Mouse (Mus musculus) yolk sac, embryonic 10.5 days (tissue): ENCODE data around the gene Fam160a1.

ENCODE experiments used
- DNase-seq: peaks from one replicate; pipeline ENCODE4 v3.0.0-alpha.2; 2017; ENCODE audit warnings: low spot score

Fam160a1 gene

GRCm38 (mm10) chr3:85679960-85680359 lies 137.1 kb downstream of the Fam160a1 start:
- no peak for DNase-seq

- no peak for DNase-seq
These were observed 137.7 kb downstream of the Fam160a1 start for GRCm38 (mm10) chr3:85679312-85679933.

DNA sequence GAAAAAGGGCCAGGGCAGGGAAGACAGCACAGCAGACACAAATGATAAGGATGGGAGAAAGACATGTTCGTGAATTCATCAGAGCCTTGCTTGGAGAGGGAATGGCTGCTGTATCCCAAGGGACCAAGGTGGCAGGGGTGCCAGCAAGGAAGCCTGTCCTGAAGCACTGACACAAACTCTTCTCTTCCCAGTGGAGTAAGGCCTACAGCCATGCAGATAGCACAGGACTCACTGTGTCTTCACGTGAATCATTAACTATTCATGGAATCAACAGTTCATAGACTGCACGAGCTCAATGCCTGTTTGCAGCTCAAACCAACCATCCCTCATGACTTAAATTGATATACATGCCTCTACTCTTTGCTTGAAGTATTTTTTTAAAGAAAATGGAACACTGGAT lies 139.1 kb downstream of the Fam160a1 start:
- no peak for DNase-seq

GRCm38 (mm10) chr3:85677133-85677532 lies 140.0 kb downstream of the Fam160a1 start:
- DNase-seq, result no peak

- DNase-seq, result no peak
These were observed 147.2 kb downstream of the Fam160a1 start for GRCm38 (mm10) chr3:85669844-85670243.

DNA sequence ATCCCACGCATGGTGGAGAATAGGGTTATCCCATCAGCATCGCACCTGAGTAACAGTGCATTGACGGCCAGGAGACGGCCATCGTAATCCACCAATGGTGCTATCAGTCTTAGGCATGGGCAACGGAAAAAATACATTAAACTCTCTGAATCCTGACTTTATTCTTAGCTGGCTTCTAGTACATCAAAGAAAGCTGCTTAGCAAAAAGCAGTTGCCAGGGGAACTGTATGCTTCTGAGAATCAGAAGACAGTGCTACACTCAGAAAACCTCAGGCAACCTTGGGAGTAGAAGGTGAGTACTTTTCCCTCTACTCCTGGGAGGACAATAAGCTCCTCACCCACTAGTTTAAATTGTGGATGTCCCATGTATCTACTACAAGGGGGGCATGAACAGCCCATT lies 149.4 kb downstream of the Fam160a1 start:
- no peak for DNase-seq

- no peak for DNase-seq
These were observed 150.4 kb downstream of the Fam160a1 start for GRCm38 (mm10) chr3:85666736-85667135.

GRCm38 (mm10) chr3:85666166-85666565 lies 150.9 kb downstream of the Fam160a1 start:
- DNase-seq, result no peak

- DNase-seq, result no peak
These were observed 152.4 kb downstream of the Fam160a1 start for GRCm38 (mm10) chr3:85664591-85665171.

DNA sequence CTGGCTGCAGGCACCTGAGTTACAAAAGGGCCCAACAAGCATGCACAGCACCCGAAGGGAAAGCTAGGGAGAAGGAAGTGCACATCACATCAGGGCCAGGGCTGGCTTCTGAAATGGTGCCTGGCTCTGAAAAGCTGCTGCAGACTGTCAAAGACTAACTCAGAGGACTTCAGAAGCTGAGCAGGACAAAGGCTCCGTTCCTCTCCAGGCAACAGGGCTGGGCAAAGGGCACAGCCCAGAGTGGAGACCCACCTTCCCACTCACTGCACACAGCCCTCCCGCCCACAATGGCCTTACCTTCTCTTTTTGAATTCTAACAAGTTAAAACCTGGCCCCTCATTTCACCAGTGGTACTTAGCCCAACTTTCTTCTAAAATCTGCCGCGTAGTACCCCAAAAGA lies 153.3 kb downstream of the Fam160a1 start:
- DNase-seq, result no peak

DNA sequence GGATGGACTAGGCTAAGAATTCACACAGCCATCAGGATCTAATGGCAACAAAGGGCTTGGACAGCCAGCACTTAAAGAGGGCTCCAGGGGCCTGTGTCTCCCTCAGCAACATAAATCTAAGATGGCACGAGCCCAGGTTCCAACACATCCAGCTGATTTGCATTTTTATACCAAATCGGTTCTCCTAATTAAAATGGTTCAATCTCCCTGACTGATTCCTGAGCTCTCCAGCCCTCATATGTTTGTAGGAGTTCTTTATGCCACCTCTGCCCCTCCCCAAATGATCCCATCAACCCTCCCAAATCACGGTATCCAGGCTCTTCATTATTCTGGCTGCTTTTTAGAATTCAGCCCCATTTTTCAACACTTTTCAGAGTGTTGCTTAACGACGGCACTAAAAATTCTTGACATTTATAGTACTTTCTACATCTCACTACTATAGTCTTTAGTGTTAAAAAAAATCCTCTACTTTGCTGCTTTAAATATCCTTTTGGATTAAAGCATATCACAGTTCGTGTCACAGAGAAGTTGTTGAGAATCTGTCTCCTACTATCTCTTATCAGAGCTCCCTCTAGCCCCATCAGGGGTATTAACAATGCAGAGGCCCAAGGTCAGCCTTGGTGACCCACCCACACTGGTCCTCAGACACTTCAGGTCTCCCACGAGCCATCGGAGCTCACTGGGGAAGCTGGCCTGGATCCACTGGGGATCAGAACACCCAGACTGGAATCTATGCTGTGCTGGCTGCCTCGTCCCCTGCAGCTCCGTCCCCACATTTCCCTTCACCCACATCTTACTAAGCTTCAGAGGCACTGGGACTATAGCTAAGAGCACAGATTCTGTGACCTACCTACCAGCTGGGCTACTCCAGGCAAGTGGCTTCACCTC lies 154.9 kb downstream of the Fam160a1 start:
- no peak for DNase-seq

DNA sequence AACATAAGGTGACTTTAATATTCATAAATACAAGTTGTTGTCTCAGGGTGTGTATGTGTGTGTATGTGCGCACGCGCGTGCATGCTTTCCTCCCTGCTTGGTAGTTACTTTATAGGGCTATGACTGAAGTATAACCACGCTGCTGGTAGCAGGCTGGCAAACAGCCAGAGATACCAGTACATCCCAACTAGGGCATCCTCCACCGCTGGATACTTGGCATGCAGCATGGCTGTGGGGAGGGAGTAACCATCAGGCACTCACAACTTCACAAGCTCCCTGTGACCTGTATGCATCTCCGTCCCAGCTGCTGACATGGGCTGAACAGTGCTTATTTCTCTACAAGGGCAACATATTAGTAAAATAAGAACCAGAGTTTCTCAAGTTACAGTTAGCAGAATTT lies 157.4 kb downstream of the Fam160a1 start:
- DNase-seq, result no peak

DNA sequence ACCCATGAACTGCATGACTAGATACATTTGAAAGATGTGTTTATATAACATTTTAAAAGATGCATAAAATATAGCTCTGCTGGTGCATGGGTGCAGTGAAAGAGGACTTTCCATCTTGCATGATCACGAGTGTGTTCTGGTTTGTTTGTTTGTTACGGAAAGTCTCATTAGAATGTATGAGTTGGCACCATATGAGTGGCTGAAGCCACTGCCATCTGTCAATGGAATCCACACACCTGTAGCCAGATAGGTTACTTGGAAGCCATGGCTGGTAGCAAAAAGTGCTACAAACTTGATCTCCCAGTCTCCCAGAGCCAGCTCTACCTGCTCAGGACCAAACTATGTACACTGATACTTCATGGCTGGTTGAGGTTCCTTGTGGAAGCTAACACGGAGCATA lies 161.6 kb downstream of the Fam160a1 start:
- no peak for DNase-seq

DNA sequence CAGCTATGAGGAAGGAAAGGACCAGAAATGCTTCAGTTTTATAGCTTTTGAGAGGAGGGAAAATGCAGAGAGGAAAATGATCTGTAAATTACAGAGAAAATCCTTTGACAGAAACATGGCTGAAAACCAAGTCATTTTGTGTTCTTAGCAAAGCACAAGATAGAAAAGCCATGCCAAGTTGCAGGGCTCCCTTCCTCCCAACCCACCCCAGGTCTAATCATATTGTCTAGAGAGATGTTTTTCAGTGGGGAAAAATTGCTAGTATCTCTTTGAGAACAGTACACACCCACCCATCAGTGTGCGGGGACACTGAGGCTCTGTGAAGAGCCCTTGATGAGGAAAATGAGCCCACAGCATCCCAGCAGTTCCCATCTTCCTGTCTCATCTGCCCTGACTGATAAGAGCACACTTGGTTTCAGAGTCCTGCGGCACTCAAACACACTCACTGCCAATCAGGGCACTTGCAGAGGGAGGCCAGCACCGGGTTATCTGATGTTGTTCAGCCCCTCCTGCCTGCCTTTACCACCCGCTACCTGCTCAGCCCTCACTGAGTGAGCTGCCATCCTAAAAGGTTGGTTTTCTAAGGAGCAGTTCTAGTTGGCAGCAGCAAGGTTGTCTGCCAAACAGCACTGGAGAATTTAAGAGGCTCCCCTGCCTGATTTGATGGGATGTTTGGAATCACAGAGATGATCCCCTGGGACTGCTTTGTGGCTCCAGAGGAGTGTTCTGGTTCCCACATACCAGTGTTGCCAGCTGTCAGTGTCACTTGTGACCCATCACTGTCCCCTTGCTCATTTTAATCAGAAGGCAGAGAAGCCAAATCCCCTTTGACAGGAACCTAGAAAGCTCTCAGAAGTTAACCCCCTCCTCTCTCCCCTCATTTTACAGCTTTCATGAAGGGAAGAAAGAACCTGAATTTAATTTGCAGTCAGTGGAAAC lies 164.1 kb downstream of the Fam160a1 start:
- DNase-seq, result no peak

GRCm38 (mm10) chr3:85649176-85649575 lies 167.9 kb downstream of the Fam160a1 start:
- DNase-seq, result no peak

- no peak for DNase-seq
These were observed 171.5 kb downstream of the Fam160a1 start for GRCm38 (mm10) chr3:85645517-85646004.

DNA sequence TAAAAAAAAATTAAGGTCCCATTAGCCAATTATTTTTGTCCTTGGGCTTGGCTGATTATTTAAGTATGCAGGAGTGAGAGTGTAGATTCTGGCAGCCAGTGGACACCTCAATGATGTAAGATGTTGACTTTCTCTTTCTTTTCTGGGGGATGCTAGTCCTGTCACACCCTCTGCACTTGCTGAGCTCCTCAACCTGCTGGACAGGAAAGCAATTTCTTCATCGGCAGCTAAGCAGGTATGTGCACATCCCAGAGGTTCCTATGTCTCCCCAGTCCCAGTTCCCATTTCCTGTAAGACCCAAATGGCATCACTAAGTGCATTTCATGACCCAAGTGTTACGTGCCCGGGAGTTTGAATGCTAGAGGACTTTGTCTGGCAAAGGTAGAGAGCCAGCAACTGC lies 172.3 kb downstream of the Fam160a1 start:
- DNase-seq, result no peak

DNA sequence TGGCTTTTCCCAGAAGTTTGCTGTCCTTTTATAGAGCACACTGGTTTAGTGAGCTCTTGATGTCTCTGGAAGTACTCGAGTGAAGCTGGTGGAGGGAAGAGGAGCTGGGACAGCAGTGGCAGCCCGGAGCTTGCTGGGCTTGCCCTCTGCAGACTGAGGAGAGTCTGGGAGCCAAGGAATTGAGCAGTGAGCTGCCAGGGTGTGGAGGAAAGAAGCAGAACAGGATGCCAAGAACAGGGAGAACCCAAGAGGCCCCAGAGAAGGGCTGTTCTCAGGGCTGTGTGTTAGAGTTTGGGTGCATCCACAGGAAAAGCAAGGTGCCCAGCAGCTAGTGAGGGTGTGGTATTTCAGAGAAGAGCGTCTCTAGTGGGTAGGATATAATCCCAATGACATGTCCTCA lies 175.3 kb downstream of the Fam160a1 start:
- no peak for DNase-seq

DNA sequence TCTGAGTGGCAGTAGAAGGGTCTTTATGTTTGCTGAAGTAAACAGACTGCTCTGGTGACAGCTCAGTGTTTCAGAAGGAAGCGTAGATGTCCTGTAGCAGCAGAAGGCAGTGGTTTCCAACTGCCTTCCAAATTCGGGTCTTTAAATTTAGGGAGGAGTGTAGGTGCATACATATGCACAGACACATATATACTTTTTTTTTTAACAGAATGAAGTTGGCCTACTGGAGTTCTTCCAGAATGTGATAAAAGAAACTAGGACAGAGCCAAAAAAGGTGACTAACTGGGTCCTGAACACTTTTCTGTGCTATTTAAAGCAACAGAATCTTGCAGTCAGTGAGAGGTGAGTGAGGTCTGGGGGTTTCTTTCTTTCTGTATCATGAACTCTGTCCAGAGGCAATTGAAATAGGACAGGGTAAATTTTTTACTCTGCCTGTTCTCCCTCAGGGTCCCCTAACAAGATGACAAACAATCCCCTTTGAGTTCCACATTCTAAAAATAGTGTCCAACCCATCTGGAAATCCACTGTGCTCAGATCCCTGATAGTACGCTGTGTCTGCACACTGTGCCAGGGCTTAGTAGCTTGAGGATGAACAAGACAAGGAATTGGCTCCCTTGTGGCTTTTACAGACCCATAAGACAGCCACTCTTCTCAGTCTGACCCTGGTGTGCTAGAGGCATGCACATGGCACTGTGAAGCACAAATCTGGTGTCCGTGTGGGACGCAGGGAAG lies 180.2 kb downstream of the Fam160a1 start:
- no peak for DNase-seq

DNA sequence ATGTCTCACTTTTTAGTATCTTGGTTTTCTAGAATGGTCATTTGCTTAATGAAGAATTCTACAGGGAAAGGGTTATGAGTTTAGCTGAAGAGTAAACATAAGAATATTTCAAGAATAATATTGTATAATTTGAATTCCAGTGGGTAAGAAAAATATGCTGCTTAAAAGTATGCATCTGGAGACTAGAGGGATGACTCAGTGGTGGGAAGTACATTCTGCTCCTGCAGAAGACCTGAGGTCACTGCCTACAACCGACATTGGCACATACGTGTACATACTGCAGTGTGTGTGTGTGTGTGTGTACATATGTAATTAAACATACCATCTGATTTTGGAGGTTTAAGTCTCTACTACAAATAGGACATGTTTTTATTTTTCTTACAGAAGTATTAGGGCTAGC lies 181.5 kb downstream of the Fam160a1 start:
- DNase-seq, result no peak

- DNase-seq, result no peak
These were observed 182.0 kb downstream of the Fam160a1 start for GRCm38 (mm10) chr3:85635126-85635419.
